Mouse (Mus musculus): Measurements from ENCODE around the gene Cyb5d1. TPM values are rescaled to one million over a fixed set of nuclear protein-coding genes. Genes with fewer than 3 reads are reported as not detected.

The Cyb5d1 gene
- polyA plus RNA-seq, 1 experiment = 40.2 TPM

GRCm38 (mm10) chr11:69370817-69371215 is 24.6 kb downstream of the Cyb5d1 start:
- no peak for DNase-seq
- H3K4me1 ChIP-seq (ENCODE audit: control insufficient read depth, insufficient read depth, low read length) = peaks cover 29% of the 10 kb centered on the region
- H3K27ac ChIP-seq (ENCODE audit: insufficient read depth, low read length) = no peak overlapping the region
- 71% methylated on average over 9 of the region's 9 CpGs for WGBS
- no peaks in the 10 kb centered on the region for H3K27me3 ChIP-seq (ENCODE audit: control insufficient read depth, insufficient read depth, low read length)
- TF ChIP-seq POLR2A (IDR thresholded peaks at IDR 0.05; ENCODE audit: borderline replicate concordance, insufficient read depth, low read length) (no peak), CTCF (IDR thresholded peaks at IDR 0.05; ENCODE audit: borderline replicate concordance, insufficient read depth, low read depth, low read length) (no peak)
- no peak overlapping the region for H3K4me3 ChIP-seq (replicated peaks; ENCODE audit: insufficient read depth, low read depth, low read length)

- 75% methylated on average over 2 of the region's 2 CpGs for WGBS
- TF ChIP-seq CTCF (IDR thresholded peaks at IDR 0.05; ENCODE audit: borderline replicate concordance, insufficient read depth, low read depth, low read length) = no peak
- no peak for TF ChIP-seq POLR2A (IDR thresholded peaks at IDR 0.05; ENCODE audit: borderline replicate concordance, insufficient read depth, low read length)
- H3K4me3 ChIP-seq (replicated peaks; ENCODE audit: insufficient read depth, low read depth, low read length) = no peak overlapping the region
- no peaks in the 10 kb centered on the region for H3K27me3 ChIP-seq (ENCODE audit: control insufficient read depth, insufficient read depth, low read length)
- H3K27ac ChIP-seq (ENCODE audit: insufficient read depth, low read length) = no peak overlapping the region
- peaks cover 35% of the 10 kb centered on the region for H3K4me1 ChIP-seq (ENCODE audit: control insufficient read depth, insufficient read depth, low read length)
- DNase-seq = no peak
Observed at GRCm38 (mm10) chr11:69369990-69370816, 25.2 kb downstream of the Cyb5d1 start.

GRCm38 (mm10) chr11:69369215-69369989 is 26.0 kb downstream of the Cyb5d1 start, which contains the start of gene Chd3:
Gene Chd3 (minus strand): TSS chr11:69369406.
- peak within 1 kb of the TSS; percentile 49 for H3K27ac ChIP-seq (ENCODE audit: insufficient read depth, low read length)
- WGBS = 2% methylated on average over 13 of the region's 34 CpGs
- H3K4me1 ChIP-seq (ENCODE audit: control insufficient read depth, insufficient read depth, low read length) = peaks cover 43% of the 10 kb centered on the region
- H3K4me3 ChIP-seq (replicated peaks; ENCODE audit: insufficient read depth, low read depth, low read length) = peak within 1 kb of the TSS; percentile 90
- no peak for DNase-seq
- TF ChIP-seq POLR2A (IDR thresholded peaks at IDR 0.05; ENCODE audit: borderline replicate concordance, insufficient read depth, low read length) (no peak), CTCF (IDR thresholded peaks at IDR 0.05; ENCODE audit: borderline replicate concordance, insufficient read depth, low read depth, low read length) (no peak)
- no peaks in the 10 kb centered on the region for H3K27me3 ChIP-seq (ENCODE audit: control insufficient read depth, insufficient read depth, low read length)

GRCm38 (mm10) chr11:69368356-69369214 is 26.8 kb downstream of the Cyb5d1 start:
- peak overlapping the region; percentile 90 for H3K4me3 ChIP-seq (replicated peaks; ENCODE audit: insufficient read depth, low read depth, low read length)
- DNase-seq = peak; percentile 53 to 66
- H3K27me3 ChIP-seq (ENCODE audit: control insufficient read depth, insufficient read depth, low read length) = no peaks in the 10 kb centered on the region
- peaks cover 42% of the 10 kb centered on the region for H3K4me1 ChIP-seq (ENCODE audit: control insufficient read depth, insufficient read depth, low read length)
- no peak for TF ChIP-seq CTCF (IDR thresholded peaks at IDR 0.05; ENCODE audit: borderline replicate concordance, insufficient read depth, low read depth, low read length)
- TF ChIP-seq POLR2A (IDR thresholded peaks at IDR 0.05; ENCODE audit: borderline replicate concordance, insufficient read depth, low read length) = 0 out of 2 replicates have a peak, but pooled peaks have one; percentile 9
- under 1% methylated on average over 72 of the region's 106 CpGs for WGBS
- peak overlapping the region; percentile 49 for H3K27ac ChIP-seq (ENCODE audit: insufficient read depth, low read length)

- H3K4me1 ChIP-seq (ENCODE audit: control insufficient read depth, insufficient read depth, low read length) = peaks cover 35% of the 10 kb centered on the region
- no peaks in the 10 kb centered on the region for H3K27me3 ChIP-seq (ENCODE audit: control insufficient read depth, insufficient read depth, low read length)
- TF ChIP-seq POLR2A (IDR thresholded peaks at IDR 0.05; ENCODE audit: borderline replicate concordance, insufficient read depth, low read length) (no peak), CTCF (IDR thresholded peaks at IDR 0.05; ENCODE audit: borderline replicate concordance, insufficient read depth, low read depth, low read length) (no peak)
- H3K27ac ChIP-seq (ENCODE audit: insufficient read depth, low read length) = no peak overlapping the region
- WGBS = 2% methylated on average over 22 of the region's 22 CpGs
- H3K4me3 ChIP-seq (replicated peaks; ENCODE audit: insufficient read depth, low read depth, low read length) = peak overlapping the region; percentile 73
- peak in 1 of 2 experiments; percentile 37 for DNase-seq
Observed at GRCm38 (mm10) chr11:69367616-69368355, 27.6 kb downstream of the Cyb5d1 start.

- H3K27me3 ChIP-seq (ENCODE audit: control insufficient read depth, insufficient read depth, low read length) = no peaks in the 10 kb centered on the region
- WGBS = under 1% methylated on average over 22 of the region's 22 CpGs
- TF ChIP-seq POLR2A (IDR thresholded peaks at IDR 0.05; ENCODE audit: borderline replicate concordance, insufficient read depth, low read length) = no peak
- no peak for TF ChIP-seq CTCF (IDR thresholded peaks at IDR 0.05; ENCODE audit: borderline replicate concordance, insufficient read depth, low read depth, low read length)
- DNase-seq = no peak
- H3K27ac ChIP-seq (ENCODE audit: insufficient read depth, low read length) = no peak overlapping the region
- H3K4me1 ChIP-seq (ENCODE audit: control insufficient read depth, insufficient read depth, low read length) = peaks cover 32% of the 10 kb centered on the region
- H3K4me3 ChIP-seq (replicated peaks; ENCODE audit: insufficient read depth, low read depth, low read length) = peak overlapping the region; percentile 54
Observed at GRCm38 (mm10) chr11:69366855-69367615, 28.4 kb downstream of the Cyb5d1 start.
